Mouse (Mus musculus): Measurements from ENCODE around the gene Sh3rf3. TPM values are rescaled to one million over a fixed set of nuclear protein-coding genes. Genes with fewer than 3 reads are reported as not detected.

The Sh3rf3 gene
- polyA plus RNA-seq, 1 experiment from 2014 or later: 0.17 TPM

DNA sequence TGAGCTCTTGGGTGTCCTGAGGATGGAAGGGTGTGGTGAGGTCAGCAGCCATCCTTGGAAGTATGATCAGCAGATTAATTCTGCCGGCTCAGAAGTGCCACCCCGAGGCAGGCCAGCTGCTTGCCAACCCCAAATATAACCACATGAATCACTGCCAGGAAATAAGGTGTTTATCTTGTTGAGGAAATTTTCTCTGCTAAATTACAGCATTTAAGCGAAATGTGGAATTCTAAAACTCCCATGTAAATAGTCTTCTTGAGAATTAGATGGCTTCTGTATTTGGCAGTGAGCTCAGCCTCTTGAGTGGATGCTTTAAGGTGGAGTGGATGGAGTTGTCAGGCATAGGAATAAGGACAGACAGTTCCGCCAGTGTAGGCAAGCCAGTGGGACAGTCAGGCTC, 259.7 kb downstream of the Sh3rf3 start:
- no peak overlapping the region for H3K4me3 ChIP-seq (ENCODE audit: low read depth, low read length)
- H3K36me3 ChIP-seq (ENCODE audit: control insufficient read depth, insufficient read depth): no peaks in the 10 kb centered on the region
- TF ChIP-seq CTCF (IDR thresholded peaks at IDR 0.05; ENCODE audit: low read depth): no peak
- H3K27ac ChIP-seq (ENCODE audit: low read depth, low read length): no peak overlapping the region
- no peaks in the 10 kb centered on the region for H3K9me3 ChIP-seq (ENCODE audit: control insufficient read depth)
- WGBS: 75% methylated on average over 4 of the region's 4 CpGs
- no peaks in the 10 kb centered on the region for H3K4me1 ChIP-seq (replicated peaks; ENCODE audit: control insufficient read depth, insufficient read depth, low read length)
- no peak overlapping the region for H3K9ac ChIP-seq (ENCODE audit: low read depth, low read length)
- H3K4me2 ChIP-seq (replicated peaks; ENCODE audit: low read depth): no peak overlapping the region
- no peak for ATAC-seq
- H3K27me3 ChIP-seq (replicated peaks; ENCODE audit: control insufficient read depth, insufficient read depth, low read length): no peaks in the 10 kb centered on the region

- H3K4me3 ChIP-seq (ENCODE audit: low read depth, low read length): no peak overlapping the region
- H3K4me2 ChIP-seq (replicated peaks; ENCODE audit: low read depth): no peak overlapping the region
- WGBS: 82% methylated on average over 10 of the region's 10 CpGs
- no peak for ATAC-seq
- H3K36me3 ChIP-seq (ENCODE audit: control insufficient read depth, insufficient read depth): no peaks in the 10 kb centered on the region
- TF ChIP-seq CTCF (IDR thresholded peaks at IDR 0.05; ENCODE audit: low read depth): no peak
- no peak overlapping the region for H3K9ac ChIP-seq (ENCODE audit: low read depth, low read length)
- H3K9me3 ChIP-seq (ENCODE audit: control insufficient read depth): no peaks in the 10 kb centered on the region
- no peaks in the 10 kb centered on the region for H3K27me3 ChIP-seq (replicated peaks; ENCODE audit: control insufficient read depth, insufficient read depth, low read length)
- no peak overlapping the region for H3K27ac ChIP-seq (ENCODE audit: low read depth, low read length)
- H3K4me1 ChIP-seq (replicated peaks; ENCODE audit: control insufficient read depth, insufficient read depth, low read length): no peaks in the 10 kb centered on the region
Measured at GRCm38 (mm10) chr10:59076681-59077080, 263.5 kb downstream of the Sh3rf3 start.

DNA sequence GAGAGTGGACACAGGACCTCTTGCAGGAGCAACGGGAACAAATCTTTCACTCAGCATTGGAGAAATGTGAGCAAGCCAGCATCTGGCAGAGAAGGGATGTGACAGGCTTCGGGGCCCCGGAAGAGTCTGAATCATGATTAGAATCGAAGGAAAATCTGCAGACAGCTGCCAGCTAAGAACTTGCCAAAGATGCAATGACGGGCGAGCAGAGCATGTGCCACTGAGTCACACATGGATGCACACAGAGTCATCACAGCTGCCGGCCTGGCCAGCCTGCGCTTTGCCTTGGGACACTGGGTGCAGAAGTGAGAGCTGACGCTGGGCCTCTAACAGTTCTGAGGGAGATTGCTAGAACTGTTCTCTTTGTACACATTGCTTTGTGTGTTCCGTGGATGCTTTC, 264.8 kb downstream of the Sh3rf3 start:
- H3K9ac ChIP-seq (ENCODE audit: low read depth, low read length): no peak overlapping the region
- no peaks in the 10 kb centered on the region for H3K9me3 ChIP-seq (ENCODE audit: control insufficient read depth)
- H3K27me3 ChIP-seq (replicated peaks; ENCODE audit: control insufficient read depth, insufficient read depth, low read length): no peaks in the 10 kb centered on the region
- H3K27ac ChIP-seq (ENCODE audit: low read depth, low read length): no peak overlapping the region
- no peak overlapping the region for H3K4me2 ChIP-seq (replicated peaks; ENCODE audit: low read depth)
- H3K36me3 ChIP-seq (ENCODE audit: control insufficient read depth, insufficient read depth): no peaks in the 10 kb centered on the region
- WGBS: 81% methylated on average over 10 of the region's 10 CpGs
- TF ChIP-seq CTCF (IDR thresholded peaks at IDR 0.05; ENCODE audit: low read depth): no peak
- no peak for ATAC-seq
- H3K4me3 ChIP-seq (ENCODE audit: low read depth, low read length): no peak overlapping the region
- H3K4me1 ChIP-seq (replicated peaks; ENCODE audit: control insufficient read depth, insufficient read depth, low read length): no peaks in the 10 kb centered on the region

- no peak for TF ChIP-seq CTCF (IDR thresholded peaks at IDR 0.05; ENCODE audit: low read depth)
Measured at GRCm38 (mm10) chr10:59085604-59086003, 272.4 kb downstream of the Sh3rf3 start.

DNA sequence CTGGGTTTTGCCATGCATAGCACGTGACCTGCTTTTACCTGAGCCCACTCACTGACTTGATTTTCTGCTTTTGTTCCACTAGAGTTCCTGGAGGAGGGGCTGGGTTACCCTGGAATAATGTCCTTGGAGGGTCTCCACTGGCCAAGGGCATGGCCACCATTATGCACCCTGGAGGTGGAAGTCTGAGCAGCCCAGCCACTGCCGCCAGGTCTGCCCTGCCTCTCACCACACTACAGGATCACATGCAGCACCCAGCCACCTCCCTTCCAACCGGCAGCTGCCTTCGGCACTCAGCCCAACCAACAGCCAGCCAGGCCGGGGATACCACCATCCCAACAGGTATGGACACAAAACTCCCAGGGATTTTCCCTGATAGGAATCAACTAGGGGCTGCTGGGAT, 273.4 kb downstream of the Sh3rf3 start:
- Histone ChIP-seq H3K9ac (ENCODE audit: low read depth, low read length) (no peak overlapping the region), H3K27ac (ENCODE audit: low read depth, low read length) (no peak overlapping the region), H3K4me3 (ENCODE audit: low read depth, low read length) (no peak overlapping the region), H3K4me1 (replicated peaks; ENCODE audit: control insufficient read depth, insufficient read depth, low read length) (no peaks in the 10 kb centered on the region), H3K4me2 (replicated peaks; ENCODE audit: low read depth) (no peak overlapping the region), H3K27me3 (replicated peaks; ENCODE audit: control insufficient read depth, insufficient read depth, low read length) (no peaks in the 10 kb centered on the region), H3K9me3 (ENCODE audit: control insufficient read depth) (no peaks in the 10 kb centered on the region), H3K36me3 (ENCODE audit: control insufficient read depth, insufficient read depth) (no peaks in the 10 kb centered on the region; the same call in 1 of the 2 replicates)
- no peak for ATAC-seq
- WGBS: 86% methylated on average over 5 of the region's 5 CpGs
- TF ChIP-seq CTCF (IDR thresholded peaks at IDR 0.05; ENCODE audit: low read depth): no peak

More at GRCm38 (mm10) chr10:59085604-59086003, 272.4 kb downstream of the Sh3rf3 start:
- H3K9ac ChIP-seq (ENCODE audit: low read depth, low read length): no peak overlapping the region
- no peaks in the 10 kb centered on the region for H3K4me1 ChIP-seq (replicated peaks; ENCODE audit: control insufficient read depth, insufficient read depth, low read length)
- no peak overlapping the region for H3K27ac ChIP-seq (ENCODE audit: low read depth, low read length)
- H3K9me3 ChIP-seq (ENCODE audit: control insufficient read depth): no peaks in the 10 kb centered on the region
- H3K36me3 ChIP-seq (ENCODE audit: control insufficient read depth, insufficient read depth): no peaks in the 10 kb centered on the region; the same call in 1 of the 2 replicates
- WGBS: 91% methylated on average over 5 of the region's 5 CpGs
- no peak for ATAC-seq
- H3K4me3 ChIP-seq (ENCODE audit: low read depth, low read length): no peak overlapping the region
- no peak overlapping the region for H3K4me2 ChIP-seq (replicated peaks; ENCODE audit: low read depth)
- no peaks in the 10 kb centered on the region for H3K27me3 ChIP-seq (replicated peaks; ENCODE audit: control insufficient read depth, insufficient read depth, low read length)

GRCm38 (mm10) chr10:59089861-59090621, 276.9 kb downstream of the Sh3rf3 start:
- no peak overlapping the region for H3K9ac ChIP-seq (ENCODE audit: low read depth, low read length)
- no peaks in the 10 kb centered on the region for H3K4me1 ChIP-seq (replicated peaks; ENCODE audit: control insufficient read depth, insufficient read depth, low read length)
- H3K4me2 ChIP-seq (replicated peaks; ENCODE audit: low read depth): no peak overlapping the region
- no peak overlapping the region for H3K4me3 ChIP-seq (ENCODE audit: low read depth, low read length)
- H3K36me3 ChIP-seq (ENCODE audit: control insufficient read depth, insufficient read depth): no peaks in the 10 kb centered on the region; the same call in 1 of the 2 replicates
- no peaks in the 10 kb centered on the region for H3K9me3 ChIP-seq (ENCODE audit: control insufficient read depth)
- no peak overlapping the region for H3K27ac ChIP-seq (ENCODE audit: low read depth, low read length)
- WGBS: 69% methylated on average over 14 of the region's 14 CpGs
- TF ChIP-seq CTCF (IDR thresholded peaks at IDR 0.05; ENCODE audit: low read depth): no peak
- no peaks in the 10 kb centered on the region for H3K27me3 ChIP-seq (replicated peaks; ENCODE audit: control insufficient read depth, insufficient read depth, low read length)
- ATAC-seq: no peak

All from intestine, postnatal 0 days (tissue).